Mouse (Mus musculus) intestine, embryonic 15.5 days (tissue): Measurements from ENCODE around the gene Klc2. TPM values are rescaled to one million over a fixed set of nuclear protein-coding genes. Genes with fewer than 3 reads are reported as not detected.

Experiments used
- polyA plus RNA-seq: library from polyadenylated mRNA; unstranded; fragments of >200 nt; fragmentation: Nextera tagmentation; extraction: Ambion mirVana; gene quantifications from 2 replicates; pipeline ENCODE4 v1.2.1, GENCODE M21; 2015

Klc2 gene
- polyA plus RNA-seq, 1 experiment from 2014 or later, result 16.6 TPM

Other genes with a start within 250 kb of the Klc2 start
- 1.2 and 1.7 TPM in 2 replicates for gene Actn3, start 240.7 kb downstream of the Klc2 start, polyA plus RNA-seq
- gene Zdhhc24, start 239.9 kb downstream of the Klc2 start, polyA plus RNA-seq, result 9.8 and 10.3 TPM in 2 replicates
- 2.3 TPM in 2 replicates for gene Bbs1, start 211.9 kb downstream of the Klc2 start, polyA plus RNA-seq
- gene Dpp3, start 190.3 kb downstream of the Klc2 start, polyA plus RNA-seq, result 126 and 135 TPM in 2 replicates
- gene Peli3, start 175.4 kb downstream of the Klc2 start, polyA plus RNA-seq, result 2.0 and 2.4 TPM in 2 replicates
- 102 and 116 TPM in 2 replicates for gene Mrpl11, start 156.4 kb downstream of the Klc2 start, polyA plus RNA-seq
- gene Npas4, start 128.2 kb downstream of the Klc2 start, polyA plus RNA-seq, result 0.21 and 0.24 TPM in 2 replicates
- gene Slc29a2, start 94.7 kb downstream of the Klc2 start, polyA plus RNA-seq, result 4.6 and 4.9 TPM in 2 replicates
- 36.1 and 36.2 TPM in 2 replicates for gene B4gat1, start 79.7 kb downstream of the Klc2 start, polyA plus RNA-seq
- 2.4 and 2.8 TPM in 2 replicates for gene AC124502.3, start 79.7 kb downstream of the Klc2 start, polyA plus RNA-seq
- 37.5 and 44.7 TPM in 2 replicates for gene Brms1, start 77.2 kb downstream of the Klc2 start, polyA plus RNA-seq
- gene Rin1, start 68.1 kb downstream of the Klc2 start, polyA plus RNA-seq, result 2.7 and 3.9 TPM in 2 replicates
- gene Cd248, start 50.5 kb downstream of the Klc2 start, polyA plus RNA-seq, result 47.7 and 48.0 TPM in 2 replicates
- 5.6 and 6.5 TPM in 2 replicates for gene Tmem151a, start 33.0 kb downstream of the Klc2 start, polyA plus RNA-seq
- gene Yif1a, start 30.0 kb downstream of the Klc2 start, polyA plus RNA-seq, result 109 and 126 TPM in 2 replicates
- 12.7 and 13.4 TPM in 2 replicates for gene Cnih2, start 20.0 kb downstream of the Klc2 start, polyA plus RNA-seq
- 216 and 223 TPM in 2 replicates for gene Rab1b, start 11.5 kb downstream of the Klc2 start, polyA plus RNA-seq
- 15.6 and 15.8 TPM in 2 replicates for gene Pacs1, start 154.6 kb upstream of the Klc2 start, polyA plus RNA-seq
- 282 and 289 TPM in 2 replicates for gene Sf3b2, start 176.9 kb upstream of the Klc2 start, polyA plus RNA-seq
- gene Gal3st3, start 179.8 kb upstream of the Klc2 start, polyA plus RNA-seq, result 2.1 and 2.4 TPM in 2 replicates
- gene Catsper1, start 217.2 kb upstream of the Klc2 start, polyA plus RNA-seq, result not detected in 2 replicates
- gene Cst6, start 231.0 kb upstream of the Klc2 start, polyA plus RNA-seq, result 15.9 and 19.8 TPM in 2 replicates
- 53.9 and 58.2 TPM in 2 replicates for gene Eif1ad, start 248.2 kb upstream of the Klc2 start, polyA plus RNA-seq
- gene Banf1, start 248.6 kb upstream of the Klc2 start, polyA plus RNA-seq, result 474 and 479 TPM in 2 replicates